Mouse (Mus musculus) forebrain, embryonic 11.5 days (tissue): ENCODE results near the gene Eif4a1. TPM values are rescaled to one million over a fixed set of nuclear protein-coding genes. Genes with fewer than 3 reads are reported as not detected.

Source experiments
- ATAC-seq: fragments of 200-750 bp; cut with Nextera tagmentation; replicated peaks from 2 replicates; pipeline ENCODE4 v1.8.0; 2017; ENCODE audit warnings: moderate TSS enrichment; ENCODE audit not compliant: low FRiP score
- DNase-seq: peaks from one replicate; pipeline ENCODE4 v3.0.0-alpha.2; 2017; ENCODE audit warnings: low spot score
- H3K27ac ChIP-seq: fragments of 300-500 bp; sonication (generic); 2 replicates; pipeline ENCODE4 v1.5.1; 2014; ENCODE audit warnings: low read depth, low read length
- H3K27me3 ChIP-seq: fragments of 300-500 bp; sonication (generic); 2 replicates; pipeline ENCODE4 v1.6.1; 2014; ENCODE audit warnings: mild to moderate bottlenecking, low read length, mixed read lengths; ENCODE audit not compliant: control insufficient read depth, insufficient read depth
- H3K36me3 ChIP-seq: fragments of 300-500 bp; sonication (generic); 2 replicates; pipeline ENCODE4 v1.6.1; 2014; ENCODE audit warnings: mild to moderate bottlenecking, low read length, moderate library complexity, mixed read lengths; ENCODE audit not compliant: control insufficient read depth, insufficient read depth
- H3K4me1 ChIP-seq: fragments of 300-500 bp; sonication (generic); replicated peaks from 2 replicates; pipeline ENCODE4 v1.6.1; 2014; ENCODE audit warnings: low read length, mixed read lengths; ENCODE audit not compliant: control insufficient read depth, insufficient read depth
- H3K4me2 ChIP-seq: fragments of 300-500 bp; sonication (generic); 2 replicates; pipeline ENCODE4 v1.6.1; 2014; ENCODE audit warnings: low read depth, mild to moderate bottlenecking, low read length, moderate library complexity, mixed read lengths; ENCODE audit not compliant: severe bottlenecking
- H3K4me3 ChIP-seq: fragments of 300-500 bp; sonication (generic); 2 replicates; pipeline ENCODE4 v1.5.1; 2014; ENCODE audit warnings: low read depth, low read length
- H3K9ac ChIP-seq: fragments of 300-500 bp; sonication (generic); 2 replicates; pipeline ENCODE4 v1.6.1; 2014; ENCODE audit warnings: low read length
- H3K9me3 ChIP-seq: fragments of 300-500 bp; sonication (generic); 2 replicates; pipeline ENCODE4 v1.6.1; 2016; ENCODE audit warnings: low read length, mixed read lengths; ENCODE audit not compliant: control insufficient read depth
- WGBS: fragments of 180-500 bp; shearing (Covaris S2); extraction: QIAGEN DNeasy Blood & Tissue Kit; methylation state at CpG from one replicate; pipeline ENCODE4 v1.1.7; 2014; 5-methylcytosine and 5-hydroxymethylcytosine counted together
- polyA plus RNA-seq: library from polyadenylated mRNA; unstranded; fragments of >200 nt; fragmentation: Nextera tagmentation; extraction: Ambion mirVana; gene quantifications from 2 replicates; pipeline ENCODE4 v1.2.1, GENCODE M21; 2014

Gene Eif4a1
- polyA plus RNA-seq, 1 experiment from 2014 or later: 827 TPM

DNA sequence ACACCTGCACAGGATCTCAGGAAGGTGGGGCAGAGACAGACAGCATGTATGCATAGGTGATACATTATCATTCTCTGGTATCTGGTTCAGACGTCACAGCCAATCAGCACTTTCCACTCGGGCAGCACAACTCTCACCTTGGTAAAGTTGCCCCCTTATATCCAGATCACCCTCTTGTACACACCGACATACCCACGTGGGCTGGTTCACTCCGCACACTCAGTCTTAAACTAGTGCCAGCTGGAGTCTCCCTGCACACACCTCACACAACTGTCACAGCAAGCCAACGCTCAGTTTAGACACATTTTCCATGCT, 22.8 kb upstream of the Eif4a1 start:
- peaks cover 7% of the 10 kb centered on the region for H3K4me1 ChIP-seq
- H3K36me3 ChIP-seq: no peaks in the 10 kb centered on the region
- ATAC-seq (no peak), DNase-seq (no peak)
- 33% methylated on average over 6 of the region's 6 CpGs for WGBS
- H3K4me2 ChIP-seq: peak overlapping the region; percentile 90
- no peak overlapping the region for H3K27ac ChIP-seq
- no peaks in the 10 kb centered on the region for H3K9me3 ChIP-seq
- no peaks in the 10 kb centered on the region for H3K27me3 ChIP-seq
- H3K4me3 ChIP-seq: peak overlapping the region; percentile 40; the same call in 1 of the 2 replicates
- peak overlapping the region; percentile 75; the same call in 1 of the 2 replicates for H3K9ac ChIP-seq

DNA sequence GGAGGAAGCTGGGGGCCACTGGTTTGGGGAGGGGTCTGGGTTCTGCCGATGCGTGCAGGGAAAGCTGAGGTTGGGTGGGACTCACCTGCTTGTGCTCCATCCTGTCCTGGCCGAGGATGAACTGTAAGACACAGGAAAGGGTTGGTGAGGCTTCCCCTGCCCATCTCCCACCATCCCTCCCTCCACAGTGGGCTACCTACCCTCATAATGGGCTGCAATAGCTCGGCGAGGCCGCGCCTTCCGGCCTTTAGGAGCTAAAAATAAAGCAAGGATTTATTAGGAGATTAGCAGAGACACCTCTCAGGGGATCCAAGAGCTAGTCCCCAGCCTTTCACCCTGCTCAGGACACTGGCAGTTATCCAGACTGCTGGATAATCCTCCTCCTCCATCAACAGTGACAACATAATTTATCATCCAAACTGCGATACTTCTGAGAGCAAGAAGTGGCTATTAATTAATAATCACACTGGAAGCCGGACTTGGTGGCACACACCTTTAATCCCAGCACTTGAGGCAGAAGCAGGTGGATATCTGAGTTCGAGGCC, 21.3 kb upstream of the Eif4a1 start:
- no peak overlapping the region for H3K4me3 ChIP-seq
- DNase-seq: no peak
- H3K36me3 ChIP-seq: no peaks in the 10 kb centered on the region
- no peak overlapping the region for H3K27ac ChIP-seq
- ATAC-seq: no peak
- H3K9ac ChIP-seq: no peak overlapping the region
- H3K4me2 ChIP-seq: no peak overlapping the region
- no peaks in the 10 kb centered on the region for H3K27me3 ChIP-seq
- H3K4me1 ChIP-seq: peaks cover 7% of the 10 kb centered on the region
- no peaks in the 10 kb centered on the region for H3K9me3 ChIP-seq
- 66% methylated on average over 11 of the region's 11 CpGs for WGBS

DNA sequence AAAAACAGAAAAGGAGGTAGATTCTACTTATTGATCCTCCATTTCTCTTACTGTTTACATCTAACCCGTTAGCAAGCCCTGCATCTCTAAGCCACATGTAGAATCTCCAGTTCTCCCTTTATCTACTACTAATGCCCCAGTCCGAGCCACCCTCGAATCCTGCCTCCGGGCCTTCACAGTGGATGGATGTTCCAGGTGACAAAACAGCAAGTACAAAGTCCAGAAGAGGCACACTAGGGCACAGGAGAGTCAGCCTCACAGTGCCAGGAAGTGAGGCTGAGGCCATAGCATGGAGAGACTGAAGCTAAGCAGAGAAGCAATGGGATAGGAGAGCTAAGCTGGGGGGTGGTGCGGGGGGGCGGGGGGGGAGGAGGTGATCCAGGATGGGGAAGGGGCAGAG, 20.6 kb upstream of the Eif4a1 start:
- Histone ChIP-seq H3K4me1 (peaks cover 7% of the 10 kb centered on the region), H3K4me2 (no peak overlapping the region), H3K27ac (no peak overlapping the region), H3K36me3 (no peaks in the 10 kb centered on the region), H3K9me3 (no peaks in the 10 kb centered on the region), H3K9ac (no peak overlapping the region), H3K4me3 (no peak overlapping the region), H3K27me3 (no peaks in the 10 kb centered on the region)
- ATAC-seq (no peak), DNase-seq (no peak)
- WGBS: 85% methylated on average over 6 of the region's 6 CpGs

- Histone ChIP-seq H3K4me3 (no peak overlapping the region), H3K27me3 (no peaks in the 10 kb centered on the region), H3K4me2 (no peak overlapping the region), H3K9me3 (no peaks in the 10 kb centered on the region), H3K27ac (no peak overlapping the region), H3K9ac (no peak overlapping the region), H3K36me3 (no peaks in the 10 kb centered on the region), H3K4me1 (peaks cover 7% of the 10 kb centered on the region)
- 83% methylated on average over 9 of the region's 9 CpGs for WGBS
- DNase-seq (no peak), ATAC-seq (no peak)
These were observed 20.1 kb upstream of the Eif4a1 start for GRCm38 (mm10) chr11:69692196-69692811.

DNA sequence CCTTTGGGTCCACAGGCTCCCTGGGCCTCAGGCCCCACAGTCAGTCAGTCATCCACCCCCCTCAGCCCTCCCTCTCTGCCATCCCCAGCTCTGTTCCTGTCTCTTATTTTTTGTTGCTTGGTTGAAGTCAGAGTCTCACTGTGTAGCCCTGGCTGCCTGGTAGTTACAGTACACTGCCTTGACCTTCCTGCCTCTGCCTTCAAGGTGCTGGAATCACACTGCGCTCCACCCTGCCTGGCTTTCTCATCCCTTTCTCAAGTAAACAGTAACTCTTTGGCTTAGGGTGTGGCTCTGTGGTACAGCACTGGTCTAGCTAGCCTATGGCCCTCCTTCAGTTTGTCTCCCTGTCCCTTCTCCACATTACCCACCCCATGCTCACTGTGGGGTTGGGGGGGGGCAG, 17.7 kb upstream of the Eif4a1 start:
- Histone ChIP-seq H3K4me3 (no peak overlapping the region), H3K27me3 (no peaks in the 10 kb centered on the region), H3K27ac (no peak overlapping the region), H3K9me3 (no peaks in the 10 kb centered on the region), H3K9ac (no peak overlapping the region), H3K36me3 (no peaks in the 10 kb centered on the region), H3K4me2 (no peak overlapping the region), H3K4me1 (0 out of 2 replicates have a peak, but pooled peaks cover 1% of the 10 kb centered on the region)
- ATAC-seq: no peak
- no peak for DNase-seq
- 100% methylated on average over 1 of the region's 1 CpGs for WGBS

DNA sequence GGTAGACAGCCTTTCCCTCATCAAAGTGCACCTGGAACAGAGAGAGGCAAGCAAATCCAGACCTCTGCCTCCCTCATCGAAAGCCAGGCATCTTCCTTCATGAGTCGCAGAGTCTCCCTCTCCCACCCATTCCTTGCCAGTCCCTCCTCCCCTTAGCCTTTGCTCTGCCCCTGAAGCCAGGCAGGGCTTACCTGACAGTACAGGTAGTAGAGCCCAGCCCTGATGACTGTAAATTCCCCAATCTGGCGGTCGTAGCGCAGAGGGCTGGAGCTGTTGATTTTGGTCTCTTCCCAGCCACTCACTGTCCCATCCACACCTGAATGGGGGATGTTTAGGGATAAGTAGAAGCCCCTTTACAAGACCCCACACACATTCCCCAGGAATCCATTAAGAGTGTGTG, 14.8 kb upstream of the Eif4a1 start:
- Histone ChIP-seq H3K36me3 (no peaks in the 10 kb centered on the region), H3K9ac (no peak overlapping the region), H3K4me2 (no peak overlapping the region), H3K27ac (no peak overlapping the region), H3K27me3 (no peaks in the 10 kb centered on the region), H3K4me1 (peaks cover 4% of the 10 kb centered on the region; the same call in 1 of the 2 replicates), H3K9me3 (no peaks in the 10 kb centered on the region), H3K4me3 (no peak overlapping the region)
- ATAC-seq: no peak
- 65% methylated on average over 5 of the region's 5 CpGs for WGBS
- DNase-seq: no peak

DNA sequence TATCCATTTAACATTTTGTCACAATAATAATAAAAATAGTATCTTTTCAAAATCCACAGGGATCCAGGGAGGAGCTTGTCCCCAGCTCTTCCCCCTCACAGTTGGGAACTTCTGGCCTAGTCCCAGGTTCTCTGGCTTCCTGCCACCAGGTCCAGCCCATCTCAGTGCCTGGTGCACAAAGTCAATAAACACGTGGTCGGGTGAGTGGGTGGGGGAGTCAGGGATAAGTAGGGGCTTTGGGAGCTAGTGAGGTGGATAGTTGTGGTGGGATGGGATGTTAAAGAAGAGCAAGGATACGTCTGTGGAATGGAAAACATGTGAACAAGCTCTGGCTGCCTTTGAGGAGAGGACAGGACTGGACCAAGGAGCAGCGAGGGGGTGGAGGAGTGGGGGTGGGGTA, 14.2 kb upstream of the Eif4a1 start:
- ATAC-seq: no peak
- Histone ChIP-seq H3K9me3 (no peaks in the 10 kb centered on the region), H3K9ac (no peak overlapping the region), H3K4me2 (no peak overlapping the region), H3K27me3 (no peaks in the 10 kb centered on the region), H3K4me1 (peaks cover 4% of the 10 kb centered on the region; the same call in 1 of the 2 replicates), H3K36me3 (no peaks in the 10 kb centered on the region), H3K27ac (no peak overlapping the region), H3K4me3 (no peak overlapping the region)
- 18% methylated on average over 4 of the region's 4 CpGs for WGBS
- no peak for DNase-seq

DNA sequence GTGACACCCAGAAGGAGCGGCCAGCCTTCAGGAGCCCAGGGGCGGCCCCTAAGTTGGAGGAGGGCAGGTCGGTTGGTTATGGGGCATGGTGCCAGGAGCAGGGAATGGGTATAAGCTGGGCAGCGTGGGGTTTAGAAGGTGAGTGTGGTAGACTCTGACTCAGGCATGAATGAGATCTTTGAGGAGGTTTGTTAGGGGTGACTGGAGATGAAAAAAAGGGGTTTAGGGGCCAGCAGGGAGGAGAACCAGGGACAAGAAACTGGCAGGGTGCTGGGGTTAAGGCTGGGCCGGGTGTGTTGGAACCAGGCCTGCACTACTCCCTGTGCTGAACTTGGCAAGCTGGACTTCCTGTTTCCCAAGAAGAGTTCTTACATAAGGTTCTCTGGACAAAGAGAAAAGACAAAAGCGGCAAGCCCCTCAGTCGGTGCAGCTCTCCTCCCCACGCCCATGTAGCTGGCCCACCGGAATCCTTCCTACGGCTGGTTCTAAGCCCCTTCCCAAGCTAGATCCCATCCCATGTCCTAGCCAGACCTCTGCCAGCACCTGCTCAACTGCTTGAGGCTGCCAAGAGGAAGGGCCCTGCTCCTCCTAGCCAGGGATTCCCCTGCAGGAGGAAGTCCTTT, 13.4 kb upstream of the Eif4a1 start, which contains the start of gene Tnfsf13:
Tnfsf13 (minus strand) TSS at position 259 of the 623 bp plus-strand sequence.
- ATAC-seq: no peak
- H3K9me3 ChIP-seq: no peaks in the 10 kb centered on the region
- H3K4me1 ChIP-seq: peaks cover 9% of the 10 kb centered on the region; the same call in 1 of the 2 replicates
- no peak for DNase-seq
- H3K36me3 ChIP-seq: no peaks in the 10 kb centered on the region
- 63% methylated on average over 10 of the region's 10 CpGs for WGBS
- H3K9ac ChIP-seq: no peak within 1 kb of the TSS
- no peak within 1 kb of the TSS for H3K27ac ChIP-seq
- no peak within 1 kb of the TSS for H3K4me2 ChIP-seq
- H3K4me3 ChIP-seq: no peak within 1 kb of the TSS
- no peaks in the 10 kb centered on the region for H3K27me3 ChIP-seq
